Mouse (Mus musculus) liver, postnatal 0 days (tissue): ENCODE results near the gene Gm20388. TPM values are rescaled to one million over a fixed set of nuclear protein-coding genes. Genes with fewer than 3 reads are reported as not detected.

ENCODE experiments used
- ATAC-seq: fragments of 200-750 bp; cut with Nextera tagmentation; 2 replicates; pipeline ENCODE4 v1.8.0; 2017; ENCODE audit warnings: mild to moderate bottlenecking, moderate library complexity
- DNase-seq: peaks from one replicate; pipeline ENCODE4 v3.0.0-alpha.2; 2016
- H3K27ac ChIP-seq: fragments of 300-500 bp; sonication (generic); 2 replicates; pipeline ENCODE4 v1.5.1; 2014; ENCODE audit warnings: antibody characterized with exemption, moderate library complexity, mild to moderate bottlenecking, low read depth
- H3K27me3 ChIP-seq: fragments of 300-500 bp; sonication (generic); 2 replicates; pipeline ENCODE4 v1.6.1; 2014; ENCODE audit warnings: low read length, control low read depth, mixed read lengths; ENCODE audit not compliant: insufficient read depth
- H3K36me3 ChIP-seq: fragments of 300-500 bp; sonication (generic); replicated peaks from 2 replicates; pipeline ENCODE4 v1.6.1; 2014; ENCODE audit warnings: mild to moderate bottlenecking, control low read depth, low read length, moderate library complexity, mixed read lengths; ENCODE audit not compliant: insufficient read depth
- H3K4me1 ChIP-seq: fragments of 300-500 bp; sonication (generic); 2 replicates; pipeline ENCODE4 v1.6.1; 2014; ENCODE audit warnings: antibody characterized with exemption, mild to moderate bottlenecking, control low read depth; ENCODE audit not compliant: insufficient read depth
- H3K4me2 ChIP-seq: fragments of 300-500 bp; sonication (generic); 2 replicates; pipeline ENCODE4 v1.6.1; 2014; ENCODE audit warnings: low read depth, mild to moderate bottlenecking, low read length, moderate library complexity, mixed read lengths
- H3K4me3 ChIP-seq: fragments of 300-500 bp; sonication (generic); 2 replicates; pipeline ENCODE4 v1.5.1; 2014; ENCODE audit warnings: low read depth, low read length
- H3K9ac ChIP-seq: fragments of 300-500 bp; sonication (generic); replicated peaks from 2 replicates; pipeline ENCODE4 v1.6.1; 2014; ENCODE audit warnings: mild to moderate bottlenecking, moderate library complexity
- H3K9me3 ChIP-seq: fragments of 300-500 bp; sonication (generic); 2 replicates; pipeline ENCODE4 v1.6.1; 2016; ENCODE audit warnings: mild to moderate bottlenecking, control low read depth, low read length, mixed read lengths
- CTCF ChIP-seq: sonication (generic); IDR thresholded peaks from 2 replicates; pipeline ENCODE4 v1.5.1; 2016; ENCODE audit warnings: antibody characterized with exemption, low read depth
- EP300 ChIP-seq: IDR thresholded peaks from 2 replicates; pipeline ENCODE4 v1.6.1; 2016; ENCODE audit warnings: antibody characterized with exemption, low read depth, mild to moderate bottlenecking
- WGBS: fragments of 180-500 bp; shearing (Covaris S2); extraction: QIAGEN DNeasy Blood & Tissue Kit; methylation state at CpG from one replicate; pipeline ENCODE4 v1.1.7; 2014; ENCODE audit not compliant: insufficient replicate concordance; 5-methylcytosine and 5-hydroxymethylcytosine counted together
- polyA plus RNA-seq: library from polyadenylated mRNA; unstranded; fragments of >200 nt; fragmentation: Nextera tagmentation; extraction: Ambion mirVana; gene quantifications from 2 replicates; pipeline ENCODE4 v1.2.1, GENCODE M21; 2015

Gene Gm20388
- polyA plus RNA-seq, 1 experiment from 2014 or later, result not detected

DNA sequence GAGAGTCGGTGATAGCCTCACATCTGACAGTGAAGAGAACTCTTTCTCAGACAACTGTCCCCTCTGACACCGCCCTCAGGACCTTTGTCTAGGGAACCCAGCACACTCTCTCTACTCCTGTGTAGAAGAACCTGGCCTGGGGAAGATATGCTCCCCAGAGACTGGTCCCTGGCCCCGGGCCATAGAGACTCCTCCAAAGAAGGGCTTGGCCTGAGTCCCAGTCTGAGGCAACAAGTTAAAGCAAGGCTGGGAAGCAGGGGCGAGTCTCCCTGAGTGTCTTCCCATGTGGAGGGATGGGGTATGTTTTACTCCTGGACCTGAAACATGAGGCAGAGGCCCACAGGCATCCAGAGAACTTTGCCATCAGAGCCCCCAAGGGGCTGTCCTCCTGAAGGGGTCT, 2935.0 kb downstream of the Gm20388 start:
- H3K4me2 ChIP-seq, result no peak overlapping the region
- TF ChIP-seq EP300, result no peak
- no peak for TF ChIP-seq CTCF
- H3K36me3 ChIP-seq, result no peaks in the 10 kb centered on the region
- ATAC-seq (no peak), DNase-seq (no peak)
- 0 out of 2 replicates have a peak, but pooled peaks cover 5% of the 10 kb centered on the region for H3K27me3 ChIP-seq
- H3K9me3 ChIP-seq, result no peaks in the 10 kb centered on the region
- no peak overlapping the region for H3K27ac ChIP-seq
- H3K9ac ChIP-seq, result no peak overlapping the region
- H3K4me3 ChIP-seq, result no peak overlapping the region
- peaks cover 2% of the 10 kb centered on the region; the same call in 1 of the 2 replicates for H3K4me1 ChIP-seq
- WGBS, result 68% methylated on average over 4 of the region's 4 CpGs

DNA sequence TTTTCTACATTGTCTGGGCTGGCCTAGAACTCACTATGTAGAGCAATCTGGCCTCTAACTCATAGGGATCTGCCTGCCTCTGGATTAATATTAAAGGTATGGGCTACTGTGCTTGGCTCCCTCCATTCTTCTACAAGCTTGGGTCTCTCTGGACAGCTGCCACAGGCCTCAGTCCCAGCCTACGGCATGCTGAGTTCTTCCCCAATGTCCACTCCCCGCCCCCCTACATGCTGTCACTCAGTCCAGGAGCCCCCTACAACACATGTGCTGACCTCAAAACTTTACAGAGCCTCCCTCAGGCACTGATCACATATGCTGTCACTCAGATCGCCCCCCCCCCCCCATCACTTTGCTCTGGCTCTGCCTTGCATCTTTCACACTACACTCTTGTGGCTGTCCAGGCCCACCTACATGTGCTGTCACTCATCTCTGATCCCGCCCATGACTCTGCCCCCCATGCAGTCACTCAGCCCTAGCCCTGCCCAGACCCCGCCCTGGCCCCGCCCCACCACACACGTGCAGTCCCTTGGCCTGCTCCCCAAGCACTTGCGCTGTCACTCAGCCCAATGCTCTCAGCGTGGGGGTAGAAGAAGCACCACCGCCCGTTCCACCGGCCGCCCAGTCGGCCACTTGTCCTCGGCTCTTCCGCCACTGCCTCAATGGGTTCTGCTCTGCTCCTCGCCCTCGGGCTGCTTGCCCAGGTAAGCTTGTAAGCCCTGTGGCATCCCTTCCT, 2937.4 kb downstream of the Gm20388 start, which contains the start of gene Cdh15:
Gene Cdh15, plus strand, starts transcription at position 138 of the 733 bp plus-strand sequence.
- TF ChIP-seq CTCF (no peak), EP300 (no peak)
- peak; percentile 84 for DNase-seq
- ATAC-seq, result peak; percentile 88
- Histone ChIP-seq H3K27ac (no peak within 1 kb of the TSS), H3K4me3 (no peak within 1 kb of the TSS), H3K27me3 (0 out of 2 replicates have a peak, but pooled peaks cover 5% of the 10 kb centered on the region), H3K9me3 (no peaks in the 10 kb centered on the region), H3K36me3 (no peaks in the 10 kb centered on the region), H3K4me2 (no peak within 1 kb of the TSS), H3K4me1 (peaks cover 2% of the 10 kb centered on the region; the same call in 1 of the 2 replicates), H3K9ac (no peak within 1 kb of the TSS)
- 20% methylated on average over 18 of the region's 18 CpGs for WGBS

DNA sequence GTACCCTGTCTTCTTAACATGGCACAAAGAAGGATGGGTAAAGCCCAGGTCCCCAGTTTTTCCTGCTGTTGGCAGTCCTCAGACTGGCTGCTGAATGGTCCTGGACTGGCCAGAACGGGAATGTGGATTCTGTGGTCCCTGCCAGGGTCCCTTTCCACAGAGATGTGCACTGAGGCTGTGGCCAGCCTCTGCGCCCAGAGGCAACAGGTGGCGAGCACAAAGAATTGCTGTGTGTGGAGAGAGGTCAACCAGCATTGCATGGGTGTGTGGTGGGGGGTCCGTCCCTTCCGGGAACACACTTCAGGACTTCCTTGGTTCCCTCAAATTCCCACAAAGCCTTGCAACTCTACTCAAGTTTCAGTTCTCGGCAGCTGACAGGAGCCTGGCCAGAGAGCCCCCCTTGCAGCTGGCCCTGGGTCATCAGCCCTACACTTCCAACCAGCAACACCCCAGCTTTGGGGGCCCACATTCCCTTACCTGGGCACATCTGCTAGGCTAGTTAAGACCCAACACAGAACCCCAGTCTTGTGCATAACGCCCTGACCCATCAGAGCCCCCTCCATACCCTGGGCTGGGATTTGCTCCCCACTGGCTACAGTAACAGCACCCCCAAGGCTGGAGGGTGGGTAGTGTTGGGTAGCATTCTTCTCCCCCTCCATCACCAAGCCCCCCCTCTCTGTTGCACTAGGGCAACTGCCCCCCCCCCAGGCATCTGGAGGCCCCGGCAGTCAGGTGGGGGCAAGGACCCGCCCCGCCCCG, 2938.7 kb downstream of the Gm20388 start:
- no peak overlapping the region for H3K9ac ChIP-seq
- H3K4me3 ChIP-seq, result no peak overlapping the region
- TF ChIP-seq CTCF, result no peak
- no peak for TF ChIP-seq EP300
- ATAC-seq, result no peak
- peaks cover 2% of the 10 kb centered on the region; the same call in 1 of the 2 replicates for H3K4me1 ChIP-seq
- H3K27ac ChIP-seq, result no peak overlapping the region
- H3K9me3 ChIP-seq, result no peaks in the 10 kb centered on the region
- H3K36me3 ChIP-seq, result no peaks in the 10 kb centered on the region
- DNase-seq, result no peak
- WGBS, result 79% methylated on average over 10 of the region's 11 CpGs
- no peak overlapping the region for H3K4me2 ChIP-seq
- H3K27me3 ChIP-seq, result 0 out of 2 replicates have a peak, but pooled peaks cover 5% of the 10 kb centered on the region

- H3K4me1 ChIP-seq, result peaks cover 2% of the 10 kb centered on the region; the same call in 1 of the 2 replicates
- 0 out of 2 replicates have a peak, but pooled peaks cover 5% of the 10 kb centered on the region for H3K27me3 ChIP-seq
- WGBS, result 61% methylated on average over 3 of the region's 3 CpGs
- H3K9me3 ChIP-seq, result no peaks in the 10 kb centered on the region
- no peak for ATAC-seq
- no peak for DNase-seq
- TF ChIP-seq EP300, result no peak
- TF ChIP-seq CTCF, result no peak
- H3K4me3 ChIP-seq, result no peak overlapping the region
- no peak overlapping the region for H3K27ac ChIP-seq
- no peak overlapping the region for H3K9ac ChIP-seq
- no peaks in the 10 kb centered on the region for H3K36me3 ChIP-seq
- no peak overlapping the region for H3K4me2 ChIP-seq
Measured at GRCm38 (mm10) chr8:122850641-122851240, 2940.1 kb downstream of the Gm20388 start.

DNA sequence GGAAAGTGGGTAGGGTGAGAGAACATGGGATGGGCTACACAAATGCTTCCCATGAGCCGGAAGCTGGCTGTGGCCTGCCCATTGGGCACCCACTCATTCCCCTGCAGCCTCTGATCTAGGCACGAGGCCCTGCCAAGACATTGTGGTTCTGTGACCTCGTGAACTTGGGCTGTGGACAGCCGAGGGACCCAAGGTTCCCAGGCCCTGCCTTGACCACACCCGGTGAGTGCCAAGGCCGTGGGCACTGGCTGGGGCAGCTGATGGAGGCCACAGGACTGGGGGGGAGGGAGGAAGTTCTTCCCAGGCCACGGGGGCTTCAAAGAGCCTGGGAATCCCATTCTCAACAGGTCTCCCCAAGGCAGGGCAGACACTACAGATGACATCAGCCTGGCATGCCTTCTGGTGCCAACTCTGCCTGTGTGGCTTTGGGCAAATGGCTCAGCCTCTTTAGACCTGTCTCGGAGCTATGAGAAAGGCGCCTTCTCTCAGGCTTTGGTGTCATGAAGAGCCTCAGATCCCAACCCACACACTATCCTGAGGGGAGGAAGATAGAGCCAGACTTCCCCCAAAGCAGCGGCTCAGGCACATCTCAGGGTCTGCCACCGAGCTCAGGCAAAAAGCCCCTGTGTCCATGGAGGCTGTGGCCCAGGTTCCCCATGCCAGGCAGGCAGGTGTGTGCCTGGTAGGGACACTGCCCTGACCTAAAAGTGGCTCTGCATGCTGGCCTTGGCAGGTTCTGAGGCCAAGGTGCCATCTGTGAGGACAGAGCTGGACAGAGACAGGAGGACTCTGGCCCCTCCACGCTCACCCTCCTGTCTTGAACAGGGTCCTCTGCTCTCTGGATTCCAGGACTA, 2941.3 kb downstream of the Gm20388 start:
- H3K9me3 ChIP-seq, result no peaks in the 10 kb centered on the region
- 69% methylated on average over 12 of the region's 12 CpGs for WGBS
- DNase-seq (no peak), ATAC-seq (no peak)
- 0 out of 2 replicates have a peak, but pooled peaks cover 2% of the 10 kb centered on the region for H3K27me3 ChIP-seq
- peaks cover 2% of the 10 kb centered on the region; the same call in 1 of the 2 replicates for H3K4me1 ChIP-seq
- no peak overlapping the region for H3K27ac ChIP-seq
- H3K4me2 ChIP-seq, result no peak overlapping the region
- TF ChIP-seq EP300 (no peak), CTCF (no peak)
- no peak overlapping the region for H3K4me3 ChIP-seq
- no peak overlapping the region for H3K9ac ChIP-seq
- no peaks in the 10 kb centered on the region for H3K36me3 ChIP-seq
